Mouse (Mus musculus) hindbrain, embryonic 16.5 days (tissue): Measurements from ENCODE around the gene Comp. TPM values are rescaled to one million over a fixed set of nuclear protein-coding genes. Genes with fewer than 3 reads are reported as not detected.

Source experiments
- ATAC-seq: fragments of 200-750 bp; cut with Nextera tagmentation; 2 replicates; pipeline ENCODE4 v1.8.0; 2017; ENCODE audit warnings: moderate TSS enrichment, moderate library complexity
- H3K27ac ChIP-seq: fragments of 300-500 bp; sonication (generic); 2 replicates; pipeline ENCODE4 v1.5.1; 2014; ENCODE audit warnings: low read depth, mild to moderate bottlenecking, control low read depth, low read length, moderate library complexity
- H3K27me3 ChIP-seq: fragments of 300-500 bp; sonication (generic); replicated peaks from 2 replicates; pipeline ENCODE4 v1.6.1; 2014; ENCODE audit warnings: low read length; ENCODE audit not compliant: control insufficient read depth, insufficient read depth
- H3K36me3 ChIP-seq: fragments of 300-500 bp; sonication (generic); 2 replicates; pipeline ENCODE4 v1.6.1; 2014; ENCODE audit warnings: mild to moderate bottlenecking, low read length, moderate library complexity, mixed read lengths; ENCODE audit not compliant: control insufficient read depth, insufficient read depth
- H3K4me1 ChIP-seq: fragments of 300-500 bp; sonication (generic); 2 replicates; pipeline ENCODE4 v1.6.1; 2014; ENCODE audit warnings: low read depth, low read length; ENCODE audit not compliant: control insufficient read depth, insufficient read depth
- H3K4me2 ChIP-seq: fragments of 300-500 bp; sonication (generic); 2 replicates; pipeline ENCODE4 v1.6.1; 2014; ENCODE audit warnings: mild to moderate bottlenecking, low read length, control low read depth, moderate library complexity
- H3K4me3 ChIP-seq: fragments of 300-500 bp; sonication (generic); 2 replicates; pipeline ENCODE4 v1.5.1; 2014; ENCODE audit warnings: mild to moderate bottlenecking, low read length, control low read depth, moderate library complexity
- H3K9ac ChIP-seq: fragments of 300-500 bp; sonication (generic); 2 replicates; pipeline ENCODE4 v1.6.1; 2014; ENCODE audit warnings: low read depth, mild to moderate bottlenecking, control low read depth, low read length, moderate library complexity
- H3K9me3 ChIP-seq: fragments of 300-500 bp; sonication (generic); 2 replicates; pipeline ENCODE4 v1.6.1; 2014; ENCODE audit warnings: mild to moderate bottlenecking, low read length, moderate library complexity; ENCODE audit not compliant: control insufficient read depth
- WGBS: fragments of 180-500 bp; shearing (Covaris S2); extraction: QIAGEN DNeasy Blood & Tissue Kit; methylation state at CpG from one replicate; pipeline ENCODE4 v1.1.7; 2014; 5-methylcytosine and 5-hydroxymethylcytosine counted together
- polyA plus RNA-seq: library from polyadenylated mRNA; unstranded; fragments of >200 nt; fragmentation: Nextera tagmentation; extraction: Ambion mirVana; gene quantifications from 2 replicates; pipeline ENCODE4 v1.2.1, GENCODE M21; 2015

Comp gene
- polyA plus RNA-seq, 1 experiment from 2014 or later: 0.58 TPM

GRCm38 (mm10) chr8:70416941-70417340 lies 43.6 kb downstream of the Comp start:
- 54% methylated on average over 6 of the region's 6 CpGs for WGBS
- H3K27me3 ChIP-seq: no peaks in the 10 kb centered on the region
- H3K9me3 ChIP-seq: no peaks in the 10 kb centered on the region
- H3K4me1 ChIP-seq: peaks cover 20% of the 10 kb centered on the region
- no peak overlapping the region for H3K4me2 ChIP-seq
- H3K4me3 ChIP-seq: no peak overlapping the region
- no peak for ATAC-seq
- H3K36me3 ChIP-seq: no peaks in the 10 kb centered on the region
- H3K9ac ChIP-seq: no peak overlapping the region
- no peak overlapping the region for H3K27ac ChIP-seq

GRCm38 (mm10) chr8:70417914-70418313 lies 44.6 kb downstream of the Comp start:
- no peak overlapping the region for H3K4me2 ChIP-seq
- no peaks in the 10 kb centered on the region for H3K27me3 ChIP-seq
- 45% methylated on average over 10 of the region's 10 CpGs for WGBS
- no peak overlapping the region for H3K9ac ChIP-seq
- H3K4me3 ChIP-seq: no peak overlapping the region
- ATAC-seq: no peak
- H3K27ac ChIP-seq: no peak overlapping the region
- no peaks in the 10 kb centered on the region for H3K36me3 ChIP-seq
- peaks cover 20% of the 10 kb centered on the region for H3K4me1 ChIP-seq
- H3K9me3 ChIP-seq: no peaks in the 10 kb centered on the region

- Histone ChIP-seq H3K9me3 (no peaks in the 10 kb centered on the region), H3K27me3 (no peaks in the 10 kb centered on the region), H3K4me3 (no peak overlapping the region), H3K4me1 (peaks cover 20% of the 10 kb centered on the region), H3K36me3 (no peaks in the 10 kb centered on the region), H3K4me2 (no peak overlapping the region), H3K9ac (no peak overlapping the region), H3K27ac (no peak overlapping the region)
- ATAC-seq: no peak
- WGBS: 49% methylated on average over 14 of the region's 14 CpGs
These were observed 45.6 kb downstream of the Comp start for GRCm38 (mm10) chr8:70418954-70419353.

- WGBS: 85% methylated on average over 11 of the region's 11 CpGs
- no peak overlapping the region for H3K4me2 ChIP-seq
- peaks cover 20% of the 10 kb centered on the region for H3K4me1 ChIP-seq
- ATAC-seq: no peak
- H3K9ac ChIP-seq: no peak overlapping the region
- no peaks in the 10 kb centered on the region for H3K27me3 ChIP-seq
- no peaks in the 10 kb centered on the region for H3K9me3 ChIP-seq
- no peak overlapping the region for H3K4me3 ChIP-seq
- H3K36me3 ChIP-seq: no peaks in the 10 kb centered on the region
- no peak overlapping the region for H3K27ac ChIP-seq
These were observed 46.7 kb downstream of the Comp start for GRCm38 (mm10) chr8:70419879-70420643.

- Histone ChIP-seq H3K27ac (no peak overlapping the region), H3K27me3 (no peaks in the 10 kb centered on the region), H3K4me3 (no peak overlapping the region), H3K4me2 (no peak overlapping the region), H3K9me3 (no peaks in the 10 kb centered on the region), H3K36me3 (no peaks in the 10 kb centered on the region), H3K9ac (no peak overlapping the region), H3K4me1 (peaks cover 11% of the 10 kb centered on the region)
- WGBS: 82% methylated on average over 18 of the region's 18 CpGs
- ATAC-seq: no peak
These were observed 48.2 kb downstream of the Comp start for GRCm38 (mm10) chr8:70421349-70422104.

- 64% methylated on average over 2 of the region's 2 CpGs for WGBS
- Histone ChIP-seq H3K4me1 (peaks cover 7% of the 10 kb centered on the region), H3K27ac (no peak overlapping the region), H3K36me3 (no peaks in the 10 kb centered on the region), H3K9ac (no peak overlapping the region), H3K4me3 (no peak overlapping the region), H3K9me3 (no peaks in the 10 kb centered on the region), H3K27me3 (no peaks in the 10 kb centered on the region), H3K4me2 (no peak overlapping the region)
- no peak for ATAC-seq
These were observed 49.4 kb downstream of the Comp start for GRCm38 (mm10) chr8:70422722-70423121.

GRCm38 (mm10) chr8:70426300-70426907 lies 53.0 kb downstream of the Comp start:
- Histone ChIP-seq H3K36me3 (no peaks in the 10 kb centered on the region), H3K4me2 (no peak overlapping the region), H3K4me3 (no peak overlapping the region), H3K4me1 (no peaks in the 10 kb centered on the region), H3K27me3 (no peaks in the 10 kb centered on the region), H3K27ac (no peak overlapping the region), H3K9me3 (no peaks in the 10 kb centered on the region), H3K9ac (no peak overlapping the region)
- WGBS: 94% methylated on average over 2 of the region's 2 CpGs
- ATAC-seq: no peak

GRCm38 (mm10) chr8:70431213-70431612 lies 57.9 kb downstream of the Comp start:
- H3K9me3 ChIP-seq: no peaks in the 10 kb centered on the region
- H3K4me3 ChIP-seq: no peak overlapping the region
- no peaks in the 10 kb centered on the region for H3K36me3 ChIP-seq
- no peak overlapping the region for H3K27ac ChIP-seq
- H3K4me1 ChIP-seq: no peaks in the 10 kb centered on the region
- H3K9ac ChIP-seq: no peak overlapping the region
- ATAC-seq: no peak
- no peak overlapping the region for H3K4me2 ChIP-seq
- WGBS: 96% methylated on average over 4 of the region's 4 CpGs
- no peaks in the 10 kb centered on the region for H3K27me3 ChIP-seq
